Mouse (Mus musculus) stomach, embryonic 15.5 days (tissue): Measurements from ENCODE around the gene Sdr42e1. TPM values are rescaled to one million over a fixed set of nuclear protein-coding genes. Genes with fewer than 3 reads are reported as not detected.

Experiments
- ATAC-seq: fragments of 200-750 bp; cut with Nextera tagmentation; 2 replicates; pipeline ENCODE4 v1.8.0; 2017; ENCODE audit warnings: low read depth, moderate number of reproducible peaks, moderate TSS enrichment; ENCODE audit not compliant: insufficient read depth, low FRiP score
- H3K27ac ChIP-seq: fragments of 300-500 bp; sonication (generic); 2 replicates; pipeline ENCODE4 v1.5.1; 2015; ENCODE audit warnings: mild to moderate bottlenecking, inconsistent platforms
- H3K27me3 ChIP-seq: fragments of 300-500 bp; sonication (generic); replicated peaks from 2 replicates; pipeline ENCODE4 v1.6.1; 2015; ENCODE audit warnings: inconsistent platforms
- H3K36me3 ChIP-seq: fragments of 300-500 bp; sonication (generic); 2 replicates; pipeline ENCODE4 v1.6.1; 2015; ENCODE audit warnings: inconsistent platforms
- H3K4me1 ChIP-seq: fragments of 300-500 bp; sonication (generic); 2 replicates; pipeline ENCODE4 v1.6.1; 2015; ENCODE audit warnings: inconsistent platforms
- H3K4me2 ChIP-seq: fragments of 300-500 bp; sonication (generic); 2 replicates; pipeline ENCODE4 v1.6.1; 2015; ENCODE audit warnings: mild to moderate bottlenecking, inconsistent platforms
- H3K4me3 ChIP-seq: fragments of 300-500 bp; sonication (generic); replicated peaks from 2 replicates; pipeline ENCODE4 v1.5.1; 2015; ENCODE audit warnings: inconsistent platforms
- H3K9ac ChIP-seq: fragments of 300-500 bp; sonication (generic); 2 replicates; pipeline ENCODE4 v1.6.1; 2015; ENCODE audit warnings: inconsistent platforms
- H3K9me3 ChIP-seq: fragments of 300-500 bp; sonication (generic); 2 replicates; pipeline ENCODE4 v1.6.1; 2016; ENCODE audit warnings: inconsistent platforms
- WGBS: fragments of 180-500 bp; shearing (Covaris S2); methylation state at CpG from one replicate; pipeline ENCODE4 v1.1.7; 2015; 5-methylcytosine and 5-hydroxymethylcytosine counted together
- polyA plus RNA-seq: library from polyadenylated mRNA; unstranded; fragments of >200 nt; fragmentation: Nextera tagmentation; extraction: Ambion mirVana; gene quantifications from 2 replicates; pipeline ENCODE4 v1.2.1, GENCODE M21; 2015

Sdr42e1 gene
- polyA plus RNA-seq = 7.2 TPM in 2 replicates

DNA sequence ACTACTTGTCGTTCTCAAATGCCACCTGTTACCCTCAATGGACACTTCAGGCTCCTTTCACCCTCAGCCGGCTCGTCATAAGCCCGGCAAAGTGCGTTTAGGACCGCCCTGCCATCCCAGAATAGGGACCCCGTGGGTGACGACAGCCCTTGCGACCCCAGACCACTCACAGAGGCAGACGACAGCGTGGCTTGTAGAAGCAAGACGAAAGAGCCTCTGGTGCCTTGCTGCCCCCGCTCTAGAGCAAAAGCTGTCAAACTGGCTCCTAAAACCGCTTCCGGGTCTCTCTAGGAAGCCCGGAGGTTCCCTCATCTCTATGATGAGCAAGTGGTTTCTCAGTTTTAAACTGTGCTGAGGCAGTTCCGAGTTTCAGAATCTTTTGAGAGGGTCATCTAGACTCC is at the start of gene Sdr42e1:
TSS of gene Sdr42e1 (minus strand) at position 260 of the 401 bp plus-strand sequence.
- Histone ChIP-seq H3K4me2 (peak within 1 kb of the TSS; percentile 69), H3K4me3 (peak within 1 kb of the TSS; percentile 55), H3K27ac (no peak within 1 kb of the TSS), H3K27me3 (no peaks in the 10 kb centered on the region), H3K36me3 (no peaks in the 10 kb centered on the region), H3K9me3 (no peaks in the 10 kb centered on the region), H3K4me1 (no peaks in the 10 kb centered on the region), H3K9ac (peak within 1 kb of the TSS; percentile 13; the same call in 1 of the 2 replicates)
- WGBS = 9% methylated on average over 17 of the region's 17 CpGs
- ATAC-seq = no peak

- no peak overlapping the region; the same call in 1 of the 2 replicates for H3K27ac ChIP-seq
- H3K9ac ChIP-seq = no peak overlapping the region
- H3K9me3 ChIP-seq = no peaks in the 10 kb centered on the region
- H3K4me2 ChIP-seq = no peak overlapping the region
- H3K27me3 ChIP-seq = no peaks in the 10 kb centered on the region
- 63% methylated on average over 14 of the region's 14 CpGs for WGBS
- ATAC-seq = peak; percentile 39; the same call in 1 of the 2 replicates
- no peak overlapping the region for H3K4me3 ChIP-seq
- no peaks in the 10 kb centered on the region for H3K4me1 ChIP-seq
- no peaks in the 10 kb centered on the region for H3K36me3 ChIP-seq
Measured at GRCm38 (mm10) chr8:117718152-117718860, 44.8 kb upstream of the Sdr42e1 start.

- Histone ChIP-seq H3K27ac (no peak overlapping the region), H3K9ac (no peak overlapping the region)
- WGBS = 66% methylated on average over 5 of the region's 5 CpGs
Measured at GRCm38 (mm10) chr8:117715896-117716295, 42.4 kb upstream of the Sdr42e1 start.

DNA sequence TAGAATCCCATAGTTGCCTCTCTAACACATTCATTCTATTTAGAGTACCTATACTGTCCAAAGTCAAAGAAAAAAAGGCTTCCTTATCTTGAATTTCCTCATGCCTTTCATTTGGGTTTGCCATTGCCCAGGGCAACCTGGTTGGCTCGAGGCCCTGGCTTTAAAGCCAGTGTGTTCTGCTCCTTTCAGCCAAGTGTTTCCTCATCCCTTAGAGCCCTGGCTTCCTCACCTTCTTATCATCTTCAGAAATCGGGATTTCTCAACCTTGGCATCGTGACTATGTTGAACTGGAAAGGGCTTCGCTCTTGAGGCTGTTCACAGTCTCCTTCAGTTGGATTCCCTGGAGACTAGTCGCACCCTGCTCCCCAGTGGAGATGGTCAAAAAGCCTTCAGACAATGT is 41.1 kb upstream of the Sdr42e1 start:
- H3K4me1 ChIP-seq = no peaks in the 10 kb centered on the region
- no peaks in the 10 kb centered on the region for H3K36me3 ChIP-seq
- no peak for ATAC-seq
- H3K4me3 ChIP-seq = no peak overlapping the region
- no peaks in the 10 kb centered on the region for H3K9me3 ChIP-seq
- no peak overlapping the region for H3K4me2 ChIP-seq
- H3K9ac ChIP-seq = no peak overlapping the region
- WGBS = 90% methylated on average over 5 of the region's 5 CpGs
- no peak overlapping the region for H3K27ac ChIP-seq
- no peaks in the 10 kb centered on the region for H3K27me3 ChIP-seq

More at GRCm38 (mm10) chr8:117715896-117716295, 42.4 kb upstream of the Sdr42e1 start:
- Histone ChIP-seq H3K4me3 (no peak overlapping the region), H3K4me2 (no peak overlapping the region), H3K27me3 (no peaks in the 10 kb centered on the region), H3K9me3 (no peaks in the 10 kb centered on the region), H3K4me1 (no peaks in the 10 kb centered on the region), H3K36me3 (no peaks in the 10 kb centered on the region)
- no peak for ATAC-seq

GRCm38 (mm10) chr8:117712226-117712625 is 38.7 kb upstream of the Sdr42e1 start:
- ATAC-seq = no peak
- H3K9me3 ChIP-seq = no peaks in the 10 kb centered on the region
- H3K4me1 ChIP-seq = no peaks in the 10 kb centered on the region
- H3K27ac ChIP-seq = no peak overlapping the region
- no peaks in the 10 kb centered on the region for H3K36me3 ChIP-seq
- H3K4me3 ChIP-seq = no peak overlapping the region
- 45% methylated on average over 5 of the region's 5 CpGs for WGBS
- H3K9ac ChIP-seq = no peak overlapping the region
- no peak overlapping the region for H3K4me2 ChIP-seq
- H3K27me3 ChIP-seq = no peaks in the 10 kb centered on the region

- no peak for ATAC-seq
- Histone ChIP-seq H3K36me3 (no peaks in the 10 kb centered on the region), H3K27ac (no peak overlapping the region), H3K27me3 (no peaks in the 10 kb centered on the region), H3K4me3 (no peak overlapping the region), H3K4me2 (no peak overlapping the region), H3K4me1 (no peaks in the 10 kb centered on the region), H3K9ac (no peak overlapping the region), H3K9me3 (no peaks in the 10 kb centered on the region)
- WGBS = 80% methylated on average over 4 of the region's 4 CpGs
Measured at GRCm38 (mm10) chr8:117706141-117706540, 32.7 kb upstream of the Sdr42e1 start.

DNA sequence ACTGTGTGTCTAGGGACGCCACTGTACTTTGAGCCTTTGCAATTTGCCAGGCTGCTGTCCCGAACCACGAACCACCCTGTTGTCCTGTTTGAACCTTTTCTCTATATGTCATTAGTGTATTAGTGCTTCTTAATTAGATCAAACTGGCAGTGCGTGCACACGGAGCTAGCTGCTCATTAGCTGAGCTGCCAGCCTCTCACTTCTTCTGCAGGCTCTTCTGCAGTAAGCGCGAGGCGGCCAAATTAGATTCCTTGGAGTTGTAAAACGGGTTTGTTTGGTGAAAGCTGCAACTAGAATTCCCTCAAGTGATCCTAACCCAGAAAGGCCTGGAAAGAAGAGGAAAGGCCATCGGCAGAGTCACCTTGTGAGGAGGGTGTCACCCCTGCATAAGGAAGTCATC is 29.2 kb upstream of the Sdr42e1 start:
- H3K4me2 ChIP-seq = peak overlapping the region; percentile 22; the same call in 1 of the 2 replicates
- H3K27ac ChIP-seq = peak overlapping the region; percentile 61; the same call in 1 of the 2 replicates
- no peak overlapping the region for H3K9ac ChIP-seq
- no peaks in the 10 kb centered on the region for H3K27me3 ChIP-seq
- H3K4me1 ChIP-seq = no peaks in the 10 kb centered on the region
- H3K4me3 ChIP-seq = no peak overlapping the region; the same call in 1 of the 2 replicates
- no peak for ATAC-seq
- WGBS = 51% methylated on average over 10 of the region's 10 CpGs
- no peaks in the 10 kb centered on the region for H3K36me3 ChIP-seq
- H3K9me3 ChIP-seq = no peaks in the 10 kb centered on the region

- Histone ChIP-seq H3K4me2 (peak within 1 kb of the TSS; percentile 32), H3K36me3 (no peaks in the 10 kb centered on the region), H3K27ac (peak within 1 kb of the TSS; percentile 63), H3K9me3 (no peaks in the 10 kb centered on the region), H3K27me3 (no peaks in the 10 kb centered on the region), H3K4me3 (no peak within 1 kb of the TSS; the same call in 1 of the 2 replicates), H3K4me1 (no peaks in the 10 kb centered on the region), H3K9ac (no peak within 1 kb of the TSS)
- 51% methylated on average over 13 of the region's 13 CpGs for WGBS
- peak; percentile 33; the same call in 1 of the 2 replicates for ATAC-seq
Measured at GRCm38 (mm10) chr8:117701859-117702258, 28.4 kb upstream of the Sdr42e1 start, which contains the start of gene Hsd17b2. Hsd17b2 (plus strand) TSS chr8:117701904.

- Histone ChIP-seq H3K9ac (no peak overlapping the region), H3K27ac (peak overlapping the region; percentile 63), H3K4me1 (no peaks in the 10 kb centered on the region), H3K36me3 (no peaks in the 10 kb centered on the region), H3K9me3 (no peaks in the 10 kb centered on the region), H3K4me3 (no peak overlapping the region), H3K4me2 (no peak overlapping the region), H3K27me3 (no peaks in the 10 kb centered on the region)
- WGBS = 88% methylated on average over 8 of the region's 8 CpGs
- no peak for ATAC-seq
Measured at GRCm38 (mm10) chr8:117701246-117701645, 27.8 kb upstream of the Sdr42e1 start.

GRCm38 (mm10) chr8:117700699-117701098 is 27.2 kb upstream of the Sdr42e1 start:
- Histone ChIP-seq H3K27me3 (no peaks in the 10 kb centered on the region), H3K36me3 (no peaks in the 10 kb centered on the region), H3K4me3 (no peak overlapping the region), H3K9me3 (no peaks in the 10 kb centered on the region), H3K4me1 (no peaks in the 10 kb centered on the region), H3K4me2 (no peak overlapping the region), H3K27ac (peak overlapping the region; percentile 63), H3K9ac (no peak overlapping the region)
- WGBS = 70% methylated on average over 8 of the region's 8 CpGs
- ATAC-seq = no peak

- H3K4me1 ChIP-seq = no peaks in the 10 kb centered on the region
- H3K27ac ChIP-seq = no peak overlapping the region
- no peak overlapping the region for H3K4me3 ChIP-seq
- H3K4me2 ChIP-seq = no peak overlapping the region
- H3K9me3 ChIP-seq = no peaks in the 10 kb centered on the region
- no peak overlapping the region for H3K9ac ChIP-seq
- whole genome bisulfite sequencing = 45% methylated on average over 5 of the region's 5 CpGs
- ATAC-seq = no peak
- no peaks in the 10 kb centered on the region for H3K27me3 ChIP-seq
- H3K36me3 ChIP-seq = no peaks in the 10 kb centered on the region
Measured at GRCm38 (mm10) chr8:117697248-117697647, 23.8 kb upstream of the Sdr42e1 start.

- Histone ChIP-seq H3K4me3 (no peak overlapping the region), H3K9me3 (no peaks in the 10 kb centered on the region), H3K4me2 (no peak overlapping the region), H3K27ac (no peak overlapping the region), H3K4me1 (no peaks in the 10 kb centered on the region), H3K36me3 (no peaks in the 10 kb centered on the region), H3K9ac (no peak overlapping the region), H3K27me3 (no peaks in the 10 kb centered on the region)
- no peak for ATAC-seq
- 75% methylated on average over 1 of the region's 1 CpGs for WGBS
Measured at GRCm38 (mm10) chr8:117695636-117696035, 22.1 kb upstream of the Sdr42e1 start.
